Mouse (Mus musculus): ENCODE data around the gene Jtb. TPM values are rescaled to one million over a fixed set of nuclear protein-coding genes. Genes with fewer than 3 reads are reported as not detected.

The Jtb gene
- polyA plus RNA-seq, 1 experiment = 81.2 TPM

Other genes starting within 250 kb of the Jtb start
- 82.4 and 102 TPM in 2 replicates for gene Hax1, start 232.8 kb upstream of the Jtb start, polyA plus RNA-seq (2012; rRNA removed)
- 85.5 and 91.1 TPM in 2 replicates for gene 4933434E20Rik, start 180.0 kb upstream of the Jtb start, polyA plus RNA-seq (2012; rRNA removed)
- 85.2 and 100 TPM in 2 replicates for gene Ubap2l, start 179.0 kb upstream of the Jtb start, polyA plus RNA-seq (2012; rRNA removed)
- 198 and 201 TPM in 2 replicates for gene Tpm3, start 158.9 kb upstream of the Jtb start, polyA plus RNA-seq (2012; rRNA removed)
- gene Nup210l, start 127.5 kb upstream of the Jtb start, polyA plus RNA-seq (2012; rRNA removed) = 0.55 and 0.80 TPM in 2 replicates
- gene Rps27, start 17.9 kb upstream of the Jtb start, polyA plus RNA-seq (2012; rRNA removed) = 4,684 and 6,324 TPM in 2 replicates
- gene Rab13, start 17.9 kb upstream of the Jtb start, polyA plus RNA-seq (2012; rRNA removed) = 18.7 and 21.4 TPM in 2 replicates
- 1.7 and 2.0 TPM in 2 replicates for gene Creb3l4, start 11.9 kb downstream of the Jtb start, polyA plus RNA-seq (2012; rRNA removed)
- 55.0 and 79.5 TPM in 2 replicates for gene Slc39a1, start 16.6 kb downstream of the Jtb start, polyA plus RNA-seq (2012; rRNA removed)
- 23.7 and 35.6 TPM in 2 replicates for gene Crtc2, start 22.6 kb downstream of the Jtb start, polyA plus RNA-seq (2012; rRNA removed)
- 15.0 and 15.4 TPM in 2 replicates for gene Dennd4b, start 33.6 kb downstream of the Jtb start, polyA plus RNA-seq (2012; rRNA removed)
- gene Gatad2b, start 61.6 kb downstream of the Jtb start, polyA plus RNA-seq (2012; rRNA removed) = 14.7 and 23.9 TPM in 2 replicates
- 9.2 and 11.0 TPM in 2 replicates for gene Slc27a3, start 158.3 kb downstream of the Jtb start, polyA plus RNA-seq (2012; rRNA removed)
- gene Ints3, start 202.0 kb downstream of the Jtb start, polyA plus RNA-seq (2012; rRNA removed) = 24.8 and 26.4 TPM in 2 replicates
- 25.3 and 26.4 TPM in 2 replicates for gene Npr1, start 234.3 kb downstream of the Jtb start, polyA plus RNA-seq (2012; rRNA removed)
- gene Ilf2, start 244.5 kb downstream of the Jtb start, polyA plus RNA-seq (2012; rRNA removed) = 44.4 and 48.2 TPM in 2 replicates